Mouse (Mus musculus): ENCODE measurements at regions not wholly inside any gene's neighbourhood (a gene's known extent, or its start where the extent isn't known, plus 50 kb on each side); places are given as distances from the start of the nearest gene placed in this dataset.

GRCm38 (mm10) chr11:63679491-63679890 lies 242.6 kb downstream of the Hs3st3b1 start:
- H3K27me3 ChIP-seq (replicated peaks), result no peaks in the 10 kb centered on the region
- H3K9me3 ChIP-seq, result peaks cover 30% of the 10 kb centered on the region
- no peaks in the 10 kb centered on the region for H3K36me3 ChIP-seq (replicated peaks; ENCODE audit: low read length)
- TF ChIP-seq GATA1 (IDR thresholded peaks at IDR 0.05; ENCODE audit: borderline replicate concordance, low read length) (no peak), FLI1 (IDR thresholded peaks at IDR 0.05; ENCODE audit: low read length) (no peak)
- no peak overlapping the region for H3K4me3 ChIP-seq (replicated peaks)
- H3K4me1 ChIP-seq, result no peaks in the 10 kb centered on the region

DNA sequence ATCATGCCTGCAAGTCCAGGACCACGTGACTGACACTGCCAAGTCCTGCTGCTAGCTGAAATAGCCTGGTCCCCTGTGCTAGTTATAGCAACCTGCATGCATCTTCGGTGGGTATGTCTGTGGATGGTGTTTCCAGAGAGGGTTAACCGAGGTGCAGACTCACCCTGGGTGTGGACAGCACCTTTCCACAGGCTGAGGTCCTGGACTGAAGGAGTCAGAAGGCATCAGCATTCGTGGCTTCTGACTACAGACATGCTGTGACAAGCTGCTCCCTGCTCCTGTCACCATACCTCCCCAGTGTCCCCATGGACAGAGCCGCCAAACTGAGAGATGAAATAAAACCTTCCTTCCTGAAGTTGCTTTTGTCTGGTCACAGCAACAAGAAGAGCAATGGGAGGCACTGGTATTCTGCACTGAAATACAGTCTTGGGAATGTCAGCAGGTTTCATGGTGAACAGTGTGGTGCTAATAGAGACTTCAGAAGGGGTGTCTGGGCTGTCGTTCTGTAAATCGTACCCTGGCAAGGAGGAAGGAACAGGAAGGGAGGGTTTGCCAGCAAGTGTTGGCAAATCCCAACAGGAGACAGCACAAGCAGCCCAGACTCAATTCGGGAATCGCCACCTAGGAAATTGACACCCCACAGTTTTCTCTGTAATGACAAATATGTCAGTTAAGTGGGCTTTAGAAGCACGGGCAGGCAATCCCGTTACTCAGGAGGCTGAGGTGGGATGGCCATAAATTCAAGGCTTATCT lies 237.7 kb downstream of the Hs3st3b1 start:
- peaks cover 17% of the 10 kb centered on the region for H3K9me3 ChIP-seq

GRCm38 (mm10) chr11:63691041-63691440 lies 231.0 kb downstream of the Hs3st3b1 start:
- no peaks in the 10 kb centered on the region for H3K27me3 ChIP-seq (replicated peaks)
- no peak overlapping the region for H3K4me3 ChIP-seq (replicated peaks)
- no peaks in the 10 kb centered on the region for H3K36me3 ChIP-seq (replicated peaks; ENCODE audit: low read length)
- no peaks in the 10 kb centered on the region for H3K4me1 ChIP-seq
- TF ChIP-seq GATA1 (IDR thresholded peaks at IDR 0.05; ENCODE audit: borderline replicate concordance, low read length) (no peak), FLI1 (IDR thresholded peaks at IDR 0.05; ENCODE audit: low read length) (no peak)
- peaks cover 8% of the 10 kb centered on the region; the same call in 1 of the 2 replicates for H3K9me3 ChIP-seq

More for the DNA sequence above, 237.7 kb downstream of the Hs3st3b1 start:
- H3K4me1 ChIP-seq, result no peaks in the 10 kb centered on the region
- TF ChIP-seq GATA1 (IDR thresholded peaks at IDR 0.05; ENCODE audit: borderline replicate concordance, low read length), result no peak
- TF ChIP-seq FLI1 (IDR thresholded peaks at IDR 0.05; ENCODE audit: low read length), result no peak
- H3K27me3 ChIP-seq (replicated peaks), result no peaks in the 10 kb centered on the region
- H3K4me3 ChIP-seq (replicated peaks), result peak overlapping the region; percentile 8
- H3K36me3 ChIP-seq (replicated peaks; ENCODE audit: low read length), result no peaks in the 10 kb centered on the region

- no peaks in the 10 kb centered on the region for H3K36me3 ChIP-seq (replicated peaks; ENCODE audit: low read length)
- peaks cover 6% of the 10 kb centered on the region for H3K9me3 ChIP-seq
- TF ChIP-seq GATA1 (IDR thresholded peaks at IDR 0.05; ENCODE audit: borderline replicate concordance, low read length) (no peak), FLI1 (IDR thresholded peaks at IDR 0.05; ENCODE audit: low read length) (no peak)
- H3K4me1 ChIP-seq, result no peaks in the 10 kb centered on the region
- no peak overlapping the region for H3K4me3 ChIP-seq (replicated peaks)
- no peaks in the 10 kb centered on the region for H3K27me3 ChIP-seq (replicated peaks)
These were observed 217.0 kb downstream of the Hs3st3b1 start for GRCm38 (mm10) chr11:63704995-63705580.

DNA sequence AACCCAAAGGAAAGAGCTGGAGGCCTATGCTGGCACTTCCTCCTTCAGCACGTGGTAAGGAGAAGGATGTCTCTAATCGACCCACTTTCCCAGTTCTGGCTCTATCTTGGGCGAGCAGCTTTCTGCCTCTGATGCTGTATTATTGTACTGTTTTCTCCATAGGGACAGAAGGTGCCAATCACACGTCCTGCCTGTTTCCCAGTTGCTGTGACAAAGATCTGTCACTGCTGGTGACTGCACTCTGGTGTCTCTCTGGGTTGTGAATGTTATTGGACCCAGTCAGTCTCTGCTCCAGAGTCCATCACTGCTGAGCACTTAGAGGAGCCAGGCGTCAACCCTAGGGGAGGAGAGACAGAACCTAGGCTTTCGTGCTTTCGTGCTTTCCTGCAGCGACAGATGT lies 216.0 kb downstream of the Hs3st3b1 start:
- H3K36me3 ChIP-seq (replicated peaks; ENCODE audit: low read length), result no peaks in the 10 kb centered on the region
- H3K4me3 ChIP-seq (replicated peaks), result no peak overlapping the region
- no peaks in the 10 kb centered on the region for H3K27me3 ChIP-seq (replicated peaks)
- H3K4me1 ChIP-seq, result no peaks in the 10 kb centered on the region
- peaks cover 5% of the 10 kb centered on the region for H3K9me3 ChIP-seq
- TF ChIP-seq GATA1 (IDR thresholded peaks at IDR 0.05; ENCODE audit: borderline replicate concordance, low read length) (no peak), FLI1 (IDR thresholded peaks at IDR 0.05; ENCODE audit: low read length) (no peak)

- TF ChIP-seq GATA1 (IDR thresholded peaks at IDR 0.05; ENCODE audit: borderline replicate concordance, low read length), result no peak
- no peak for TF ChIP-seq FLI1 (IDR thresholded peaks at IDR 0.05; ENCODE audit: low read length)
- H3K4me1 ChIP-seq, result no peaks in the 10 kb centered on the region
- peaks cover 5% of the 10 kb centered on the region for H3K9me3 ChIP-seq
- no peaks in the 10 kb centered on the region for H3K36me3 ChIP-seq (replicated peaks; ENCODE audit: low read length)
- H3K4me3 ChIP-seq (replicated peaks), result no peak overlapping the region
- no peaks in the 10 kb centered on the region for H3K27me3 ChIP-seq (replicated peaks)
These were observed 215.0 kb downstream of the Hs3st3b1 start for GRCm38 (mm10) chr11:63707093-63707492.

GRCm38 (mm10) chr11:63708412-63708811 lies 213.7 kb downstream of the Hs3st3b1 start:
- Histone ChIP-seq H3K4me1 (no peaks in the 10 kb centered on the region), H3K9me3 (peaks cover 5% of the 10 kb centered on the region)
- TF ChIP-seq GATA1 (IDR thresholded peaks at IDR 0.05; ENCODE audit: borderline replicate concordance, low read length), result no peak
- no peak for TF ChIP-seq FLI1 (IDR thresholded peaks at IDR 0.05; ENCODE audit: low read length)

DNA sequence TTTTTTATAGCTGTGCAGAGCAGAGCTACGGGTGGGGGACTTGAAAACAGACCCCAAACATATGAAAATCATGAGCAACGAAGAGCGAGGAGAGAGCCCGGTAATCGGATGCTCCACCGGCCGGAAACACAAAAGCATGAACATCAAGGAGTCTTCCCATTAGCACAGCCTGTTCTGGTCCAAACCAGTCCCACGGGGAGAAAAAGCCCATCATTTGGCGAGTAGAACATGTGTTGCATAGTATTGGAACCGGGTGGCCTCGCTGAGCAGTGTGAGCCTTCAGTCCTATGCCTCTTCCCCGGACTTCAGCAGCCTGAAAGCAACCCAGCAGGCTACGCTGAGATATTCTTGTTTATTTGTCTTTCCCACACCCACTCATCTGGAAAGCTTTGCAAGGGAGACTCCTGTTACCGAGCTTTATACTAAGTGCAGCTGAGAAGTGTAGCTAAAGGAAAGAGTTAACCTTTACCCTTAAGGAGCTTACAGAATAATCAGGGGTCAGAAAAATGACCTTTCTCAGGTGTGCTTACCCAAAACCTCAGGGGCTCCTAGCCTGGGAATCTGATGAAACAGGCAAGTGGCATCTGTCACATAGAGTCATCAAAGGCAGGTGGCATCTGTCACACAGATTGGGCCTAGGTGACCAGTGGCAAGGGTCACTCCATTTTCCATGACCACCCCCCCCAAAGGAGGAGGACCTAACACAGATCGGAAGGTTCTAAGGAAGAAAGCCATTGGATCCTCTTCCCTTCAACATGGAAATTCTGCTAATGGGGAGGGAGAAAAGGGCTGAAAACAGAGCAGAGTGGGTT lies 209.8 kb downstream of the Hs3st3b1 start:
- no peak for TF ChIP-seq FLI1 (IDR thresholded peaks at IDR 0.05; ENCODE audit: low read length)
- no peak for TF ChIP-seq GATA1 (IDR thresholded peaks at IDR 0.05; ENCODE audit: borderline replicate concordance, low read length)
- H3K9me3 ChIP-seq, result no peaks in the 10 kb centered on the region
- no peak overlapping the region for H3K4me3 ChIP-seq (replicated peaks)
- no peaks in the 10 kb centered on the region for H3K36me3 ChIP-seq (replicated peaks; ENCODE audit: low read length)
- H3K4me1 ChIP-seq, result no peaks in the 10 kb centered on the region
- no peaks in the 10 kb centered on the region for H3K27me3 ChIP-seq (replicated peaks)

More at GRCm38 (mm10) chr11:63708412-63708811, 213.7 kb downstream of the Hs3st3b1 start:
- H3K27me3 ChIP-seq (replicated peaks), result no peaks in the 10 kb centered on the region
- H3K4me3 ChIP-seq (replicated peaks), result no peak overlapping the region
- no peaks in the 10 kb centered on the region for H3K36me3 ChIP-seq (replicated peaks; ENCODE audit: low read length)

GRCm38 (mm10) chr11:63722261-63722660 lies 199.8 kb downstream of the Hs3st3b1 start:
- Histone ChIP-seq H3K4me3 (replicated peaks) (no peak overlapping the region), H3K27me3 (replicated peaks) (no peaks in the 10 kb centered on the region), H3K4me1 (no peaks in the 10 kb centered on the region), H3K36me3 (replicated peaks; ENCODE audit: low read length) (no peaks in the 10 kb centered on the region), H3K9me3 (peaks cover 11% of the 10 kb centered on the region; the same call in 1 of the 2 replicates)
- TF ChIP-seq FLI1 (IDR thresholded peaks at IDR 0.05; ENCODE audit: low read length) (no peak), GATA1 (IDR thresholded peaks at IDR 0.05; ENCODE audit: borderline replicate concordance, low read length) (no peak)
